Mouse (Mus musculus): ENCODE data around the gene Bub1b. TPM values are rescaled to one million over a fixed set of nuclear protein-coding genes. Genes with fewer than 3 reads are reported as not detected.
A peak's percentile ranks its signal among the peaks of the same experiment; 100 is the strongest.
"Not testable (repeated sequence)": the region's sequence is repeated elsewhere in the genome, so short reads cannot be mapped to it uniquely, and the experiment has no call there.

The Bub1b gene
- total and polyA plus RNA-seq, 2 experiments from 2014 or later, result 11.5 to 16.3 TPM

DNA sequence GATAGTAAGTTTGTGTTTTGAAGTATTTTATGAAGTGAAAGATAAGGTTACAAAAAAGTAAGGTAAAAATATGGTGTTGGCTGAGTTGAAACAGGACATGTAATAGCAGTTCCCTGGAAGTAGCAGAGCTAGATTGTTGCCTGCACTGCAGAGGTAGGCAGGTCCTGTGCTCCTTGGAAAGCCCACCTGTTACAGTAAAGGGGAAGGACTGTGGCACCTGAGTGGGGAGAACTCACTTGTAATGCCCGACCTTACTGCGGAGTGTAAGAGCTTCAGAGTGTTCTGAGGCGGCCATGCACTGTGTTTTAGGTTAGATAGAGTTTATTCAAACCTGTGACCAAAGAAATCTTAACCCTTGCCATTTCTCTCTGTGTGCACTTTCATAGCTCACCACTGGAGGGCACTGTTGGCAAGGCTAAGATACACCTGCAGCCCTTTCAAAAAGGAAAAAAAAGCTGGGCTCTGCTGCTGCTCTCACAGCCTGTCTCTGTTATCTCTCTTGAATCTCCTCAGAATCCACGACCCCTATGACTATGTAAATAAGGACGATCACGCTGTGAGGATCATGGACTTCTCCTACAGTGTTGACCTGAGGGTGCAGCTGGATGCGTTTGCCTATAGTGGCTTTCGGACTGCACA lies 40.0 kb downstream of the Bub1b start:
- ATAC-seq (peak; percentile 80), DNase-seq (ENCODE audit: low spot score) (peak; percentile 87)
- H3K4me2 ChIP-seq (ENCODE audit: low read depth, low read length), result no peak overlapping the region
- peak; percentile 92 for TF ChIP-seq CTCF (IDR thresholded peaks at IDR 0.05; ENCODE audit: low read depth)
- H3K4me1 ChIP-seq (ENCODE audit: insufficient read depth, low read length), result no peaks in the 10 kb centered on the region
- 38% methylated on average over 8 of the region's 8 CpGs for WGBS
- no peak overlapping the region for H3K27ac ChIP-seq
- no peaks in the 10 kb centered on the region; the same call in 1 of the 2 replicates for H3K36me3 ChIP-seq (ENCODE audit: insufficient read depth, low read length)
- H3K4me3 ChIP-seq (ENCODE audit: low read length), result no peak overlapping the region
- H3K27me3 ChIP-seq (ENCODE audit: insufficient read depth, low read length), result no peaks in the 10 kb centered on the region
- H3K9me3 ChIP-seq (ENCODE audit: low read length), result no peaks in the 10 kb centered on the region
- H3K9ac ChIP-seq (replicated peaks; ENCODE audit: low read length), result no peak overlapping the region

GRCm38 (mm10) chr2:118638686-118639085 lies 40.7 kb downstream of the Bub1b start:
- Histone ChIP-seq H3K36me3 (ENCODE audit: insufficient read depth, low read length) (no peaks in the 10 kb centered on the region; the same call in 1 of the 2 replicates), H3K9me3 (ENCODE audit: low read length) (no peaks in the 10 kb centered on the region), H3K4me2 (ENCODE audit: low read depth, low read length) (no peak overlapping the region), H3K4me3 (ENCODE audit: low read length) (no peak overlapping the region), H3K4me1 (ENCODE audit: insufficient read depth, low read length) (no peaks in the 10 kb centered on the region), H3K27ac (no peak overlapping the region), H3K27me3 (ENCODE audit: insufficient read depth, low read length) (no peaks in the 10 kb centered on the region), H3K9ac (replicated peaks; ENCODE audit: low read length) (no peak overlapping the region)
- ATAC-seq, result no peak
- WGBS, result 88% methylated on average over 8 of the region's 8 CpGs
- no peak for DNase-seq (ENCODE audit: low spot score)
- TF ChIP-seq CTCF (IDR thresholded peaks at IDR 0.05; ENCODE audit: low read depth), result no peak

- no peak overlapping the region for H3K4me3 ChIP-seq (ENCODE audit: low read length)
- peak; percentile 25 for TF ChIP-seq CTCF (IDR thresholded peaks at IDR 0.05; ENCODE audit: low read depth)
- H3K9ac ChIP-seq (replicated peaks; ENCODE audit: low read length), result no peak overlapping the region
- no peaks in the 10 kb centered on the region; the same call in 1 of the 2 replicates for H3K36me3 ChIP-seq (ENCODE audit: insufficient read depth, low read length)
- no peak for ATAC-seq
- no peak overlapping the region for H3K27ac ChIP-seq
- 51% methylated on average over 2 of the region's 2 CpGs for WGBS
- H3K9me3 ChIP-seq (ENCODE audit: low read length), result no peaks in the 10 kb centered on the region
- H3K4me1 ChIP-seq (ENCODE audit: insufficient read depth, low read length), result no peaks in the 10 kb centered on the region
- no peak overlapping the region for H3K4me2 ChIP-seq (ENCODE audit: low read depth, low read length)
- H3K27me3 ChIP-seq (ENCODE audit: insufficient read depth, low read length), result no peaks in the 10 kb centered on the region
- peak; percentile 23 for DNase-seq (ENCODE audit: low spot score)
These were observed 43.1 kb downstream of the Bub1b start for GRCm38 (mm10) chr2:118641147-118641546.

- Histone ChIP-seq H3K9me3 (ENCODE audit: low read length) (no peaks in the 10 kb centered on the region), H3K9ac (replicated peaks; ENCODE audit: low read length) (no peak overlapping the region), H3K36me3 (ENCODE audit: insufficient read depth, low read length) (no peaks in the 10 kb centered on the region; the same call in 1 of the 2 replicates), H3K4me2 (ENCODE audit: low read depth, low read length) (no peak overlapping the region), H3K27ac (no peak overlapping the region), H3K4me3 (ENCODE audit: low read length) (no peak overlapping the region), H3K27me3 (ENCODE audit: insufficient read depth, low read length) (no peaks in the 10 kb centered on the region), H3K4me1 (ENCODE audit: insufficient read depth, low read length) (no peaks in the 10 kb centered on the region)
- no peak for TF ChIP-seq CTCF (IDR thresholded peaks at IDR 0.05; ENCODE audit: low read depth)
- WGBS, result 80% methylated on average over 3 of the region's 3 CpGs
- ATAC-seq, result no peak
- DNase-seq (ENCODE audit: low spot score), result no peak
These were observed 44.4 kb downstream of the Bub1b start for GRCm38 (mm10) chr2:118642431-118642830.

DNA sequence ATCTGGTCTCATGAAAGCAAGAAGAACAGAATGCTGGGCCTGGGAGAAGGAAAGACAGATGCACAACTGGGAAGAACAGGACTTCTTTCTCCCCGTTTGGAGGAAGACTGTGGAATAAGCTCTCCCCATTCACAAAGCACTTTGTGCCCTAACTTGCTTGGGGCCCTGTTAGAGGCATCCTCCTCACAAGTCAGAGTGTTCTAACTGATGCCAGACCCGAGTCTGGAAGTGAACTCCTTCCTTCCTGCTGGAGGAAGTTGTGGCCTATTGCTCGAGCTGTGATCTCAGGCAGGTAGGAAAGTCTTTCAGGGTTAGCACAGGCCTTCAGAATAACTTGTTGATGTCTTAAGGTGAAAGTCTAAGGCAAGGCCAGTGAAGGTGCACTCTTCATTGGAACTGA lies 44.9 kb downstream of the Bub1b start:
- 85% methylated on average over 3 of the region's 3 CpGs for WGBS
- H3K4me2 ChIP-seq (ENCODE audit: low read depth, low read length), result no peak overlapping the region
- no peak overlapping the region for H3K9ac ChIP-seq (replicated peaks; ENCODE audit: low read length)
- no peaks in the 10 kb centered on the region for H3K27me3 ChIP-seq (ENCODE audit: insufficient read depth, low read length)
- H3K4me3 ChIP-seq (ENCODE audit: low read length), result no peak overlapping the region
- DNase-seq (ENCODE audit: low spot score) (no peak), ATAC-seq (no peak)
- H3K36me3 ChIP-seq (ENCODE audit: insufficient read depth, low read length), result no peaks in the 10 kb centered on the region; the same call in 1 of the 2 replicates
- H3K4me1 ChIP-seq (ENCODE audit: insufficient read depth, low read length), result no peaks in the 10 kb centered on the region
- no peak for TF ChIP-seq CTCF (IDR thresholded peaks at IDR 0.05; ENCODE audit: low read depth)
- no peak overlapping the region for H3K27ac ChIP-seq
- H3K9me3 ChIP-seq (ENCODE audit: low read length), result no peaks in the 10 kb centered on the region

DNA sequence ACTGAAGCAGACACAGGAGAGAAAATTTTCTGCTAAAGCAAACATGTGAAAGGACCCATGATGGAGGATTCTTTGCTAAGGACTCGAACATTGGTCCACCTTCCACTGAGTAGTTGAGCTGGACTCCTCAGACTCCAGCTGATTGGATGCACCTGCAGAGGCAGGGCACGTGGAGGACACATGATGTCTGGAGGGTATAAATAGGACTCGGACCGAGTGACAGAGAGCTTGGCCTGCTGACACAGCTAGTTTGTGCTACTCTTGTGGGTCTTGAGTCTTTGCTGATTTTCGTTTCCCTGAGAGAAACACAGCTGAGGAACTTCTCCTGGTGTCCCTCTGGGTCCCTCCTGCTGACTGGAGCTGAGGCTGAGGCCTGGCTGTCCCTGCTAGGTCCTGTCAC lies 48.7 kb downstream of the Bub1b start:
- no peaks in the 10 kb centered on the region for H3K9me3 ChIP-seq (ENCODE audit: low read length)
- no peak for TF ChIP-seq CTCF (IDR thresholded peaks at IDR 0.05; ENCODE audit: low read depth)
- WGBS, result 88% methylated on average over 5 of the region's 5 CpGs
- no peak overlapping the region for H3K4me3 ChIP-seq (ENCODE audit: low read length)
- H3K36me3 ChIP-seq (ENCODE audit: insufficient read depth, low read length), result no peaks in the 10 kb centered on the region
- H3K27ac ChIP-seq, result no peak overlapping the region
- no peak overlapping the region for H3K4me2 ChIP-seq (ENCODE audit: low read depth, low read length)
- no peak overlapping the region for H3K9ac ChIP-seq (replicated peaks; ENCODE audit: low read length)
- DNase-seq (ENCODE audit: low spot score), result no peak
- no peak for ATAC-seq
- H3K4me1 ChIP-seq (ENCODE audit: insufficient read depth, low read length), result no peaks in the 10 kb centered on the region
- no peaks in the 10 kb centered on the region for H3K27me3 ChIP-seq (ENCODE audit: insufficient read depth, low read length)

DNA sequence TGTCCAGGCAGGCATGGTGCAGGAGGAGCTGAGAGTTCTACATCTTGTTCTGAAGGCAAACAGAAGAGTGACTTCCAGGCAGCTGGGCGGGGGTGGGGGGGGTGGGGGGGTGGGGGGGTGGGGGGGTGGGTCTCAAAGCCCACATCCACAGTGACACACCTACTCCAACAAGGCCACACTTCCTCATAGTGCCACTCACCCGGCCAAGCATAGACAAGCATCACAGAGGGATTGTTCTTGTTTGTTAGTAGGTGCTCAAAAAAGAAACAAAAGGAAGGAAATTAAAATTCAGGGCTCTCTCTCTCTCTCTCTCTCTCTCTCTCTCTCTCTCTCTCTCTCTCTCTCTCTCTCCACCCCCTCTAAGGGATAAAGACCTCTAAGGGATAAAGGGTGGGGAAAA lies 52.7 kb downstream of the Bub1b start:
- H3K36me3 ChIP-seq (ENCODE audit: insufficient read depth, low read length); H3K27ac ChIP-seq; H3K9me3 ChIP-seq (ENCODE audit: low read length); H3K4me2 ChIP-seq (ENCODE audit: low read depth, low read length); ATAC-seq; H3K9ac ChIP-seq (replicated peaks; ENCODE audit: low read length); H3K27me3 ChIP-seq (ENCODE audit: insufficient read depth, low read length); DNase-seq (ENCODE audit: low spot score); H3K4me1 ChIP-seq (ENCODE audit: insufficient read depth, low read length); H3K4me3 ChIP-seq (ENCODE audit: low read length): not testable (repeated sequence)
- WGBS, result 64% methylated on average over 2 of the region's 2 CpGs

All from hindbrain, postnatal 0 days (tissue).